Mouse (Mus musculus): ENCODE data around the gene Prss57. TPM values are rescaled to one million over a fixed set of nuclear protein-coding genes. Genes with fewer than 3 reads are reported as not detected.

Prss57 gene
- polyA plus RNA-seq, 1 experiment from 2014 or later: 0.57 TPM

DNA sequence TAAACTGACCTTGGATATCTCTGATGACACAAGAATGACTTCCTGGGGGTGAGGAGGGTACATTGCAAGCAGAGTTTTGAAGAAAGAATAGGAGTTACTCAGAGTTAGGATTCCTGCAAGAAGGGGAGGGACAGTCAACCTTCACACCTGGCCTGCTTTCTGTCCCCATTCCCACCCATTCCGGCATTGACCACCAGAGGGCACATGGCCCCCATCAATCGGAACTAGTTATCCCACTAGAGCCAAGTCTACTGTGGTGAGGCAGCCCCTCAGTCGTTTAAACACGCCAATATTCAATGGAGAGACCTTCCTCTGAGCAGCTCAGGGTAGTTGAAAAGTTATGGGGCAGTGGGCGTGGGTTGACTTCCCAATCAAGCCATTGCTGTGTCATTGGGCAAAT lies 22.4 kb downstream of the Prss57 start:
- 3% methylated on average over 5 of the region's 5 CpGs for WGBS
- no peak for ATAC-seq (ENCODE audit: low read depth)

DNA sequence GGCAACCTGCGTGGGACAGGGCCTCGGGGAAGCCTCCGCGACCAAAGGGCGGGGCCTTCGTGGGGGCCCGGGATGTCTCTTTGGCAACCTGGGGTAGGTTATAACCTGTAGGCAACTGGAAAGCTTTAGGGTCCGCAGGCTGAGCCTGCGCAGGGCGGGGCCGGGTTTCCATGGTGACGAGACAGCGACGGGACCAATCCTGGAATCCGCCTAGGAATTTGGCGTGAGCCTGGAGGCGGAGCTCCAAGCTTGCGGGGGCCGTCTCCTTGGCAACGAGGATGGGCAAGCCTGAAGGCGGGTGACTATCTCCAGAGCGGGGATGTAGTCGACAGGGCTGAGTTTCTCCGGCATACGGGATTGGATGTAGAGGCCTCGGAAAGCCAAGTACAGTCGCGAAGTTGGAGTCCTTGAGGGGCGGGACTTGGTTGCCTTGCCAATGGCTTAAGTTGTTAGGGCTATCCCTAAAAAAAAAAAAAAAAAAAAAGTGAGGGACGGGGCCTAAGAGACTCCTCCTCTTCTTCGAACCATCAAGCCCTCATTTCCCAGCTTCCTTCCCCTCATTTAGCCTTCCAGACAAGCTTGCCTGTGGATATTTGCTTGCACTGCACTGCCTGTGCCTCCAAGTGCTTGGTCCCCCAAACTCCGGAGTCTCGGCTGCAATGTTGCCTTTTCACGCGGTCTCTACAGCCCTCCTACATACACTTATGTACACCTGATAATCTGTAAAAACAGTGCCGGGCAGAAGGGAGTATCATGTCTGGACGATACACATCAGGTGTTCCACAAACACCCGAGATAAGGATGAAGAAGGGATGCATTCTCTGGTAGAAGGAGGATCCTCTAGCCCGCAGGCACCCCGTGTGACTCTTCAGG lies 23.2 kb downstream of the Prss57 start:
- Histone ChIP-seq H3K36me3 (ENCODE audit: control insufficient read depth, insufficient read depth, low read length) (no peaks in the 10 kb centered on the region), H3K4me1 (replicated peaks; ENCODE audit: control insufficient read depth, insufficient read depth, low read length) (peaks cover 16% of the 10 kb centered on the region), H3K9me3 (ENCODE audit: control insufficient read depth, low read length) (peaks cover 3% of the 10 kb centered on the region; the same call in 1 of the 2 replicates), H3K9ac (ENCODE audit: low read length) (peak overlapping the region; percentile 59), H3K4me3 (ENCODE audit: low read length) (peak overlapping the region; percentile 90), H3K4me2 (ENCODE audit: low read depth, low read length) (peak overlapping the region; percentile 88), H3K27me3 (ENCODE audit: control insufficient read depth, insufficient read depth, low read depth, low read length) (no peaks in the 10 kb centered on the region), H3K27ac (ENCODE audit: low read length) (peak overlapping the region; percentile 94)
- 8% methylated on average over 40 of the region's 40 CpGs for WGBS
- ATAC-seq (ENCODE audit: low read depth): peak; percentile 80

More for the DNA sequence above, 22.4 kb downstream of the Prss57 start:
- no peaks in the 10 kb centered on the region for H3K36me3 ChIP-seq (ENCODE audit: control insufficient read depth, insufficient read depth, low read length)
- no peaks in the 10 kb centered on the region for H3K27me3 ChIP-seq (ENCODE audit: control insufficient read depth, insufficient read depth, low read depth, low read length)
- no peak overlapping the region for H3K4me3 ChIP-seq (ENCODE audit: low read length)
- no peak overlapping the region for H3K4me2 ChIP-seq (ENCODE audit: low read depth, low read length)
- peaks cover 3% of the 10 kb centered on the region; the same call in 1 of the 2 replicates for H3K9me3 ChIP-seq (ENCODE audit: control insufficient read depth, low read length)
- H3K27ac ChIP-seq (ENCODE audit: low read length): no peak overlapping the region
- no peak overlapping the region for H3K9ac ChIP-seq (ENCODE audit: low read length)
- peaks cover 16% of the 10 kb centered on the region for H3K4me1 ChIP-seq (replicated peaks; ENCODE audit: control insufficient read depth, insufficient read depth, low read length)

GRCm38 (mm10) chr10:79766508-79767325 lies 24.0 kb downstream of the Prss57 start, which contains the start of gene Rnf126:
Rnf126 (minus strand) TSS chr10:79766952.
- H3K4me3 ChIP-seq (ENCODE audit: low read length): peak within 1 kb of the TSS; percentile 90
- WGBS: under 1% methylated on average over 84 of the region's 101 CpGs

GRCm38 (mm10) chr10:79766001-79766507 lies 24.7 kb downstream of the Prss57 start:
- WGBS: 5% methylated on average over 16 of the region's 16 CpGs
- peak overlapping the region; percentile 90 for H3K4me3 ChIP-seq (ENCODE audit: low read length)
- peaks cover 16% of the 10 kb centered on the region for H3K4me1 ChIP-seq (replicated peaks; ENCODE audit: control insufficient read depth, insufficient read depth, low read length)
- no peaks in the 10 kb centered on the region for H3K9me3 ChIP-seq (ENCODE audit: control insufficient read depth, low read length)
- H3K27me3 ChIP-seq (ENCODE audit: control insufficient read depth, insufficient read depth, low read depth, low read length): no peaks in the 10 kb centered on the region
- H3K4me2 ChIP-seq (ENCODE audit: low read depth, low read length): peak overlapping the region; percentile 88
- peaks cover 12% of the 10 kb centered on the region for H3K36me3 ChIP-seq (ENCODE audit: control insufficient read depth, insufficient read depth, low read length)
- H3K9ac ChIP-seq (ENCODE audit: low read length): peak overlapping the region; percentile 93
- ATAC-seq (ENCODE audit: low read depth): no peak
- H3K27ac ChIP-seq (ENCODE audit: low read length): peak overlapping the region; percentile 94

More at GRCm38 (mm10) chr10:79766508-79767325, 24.0 kb downstream of the Prss57 start, which contains the start of gene Rnf126:
- Histone ChIP-seq H3K36me3 (ENCODE audit: control insufficient read depth, insufficient read depth, low read length) (peaks cover 6% of the 10 kb centered on the region), H3K9me3 (ENCODE audit: control insufficient read depth, low read length) (no peaks in the 10 kb centered on the region), H3K27ac (ENCODE audit: low read length) (peak within 1 kb of the TSS; percentile 94), H3K4me1 (replicated peaks; ENCODE audit: control insufficient read depth, insufficient read depth, low read length) (peaks cover 16% of the 10 kb centered on the region), H3K4me2 (ENCODE audit: low read depth, low read length) (peak within 1 kb of the TSS; percentile 88), H3K9ac (ENCODE audit: low read length) (peak within 1 kb of the TSS; percentile 93), H3K27me3 (ENCODE audit: control insufficient read depth, insufficient read depth, low read depth, low read length) (no peaks in the 10 kb centered on the region)
- peak; percentile 94 for ATAC-seq (ENCODE audit: low read depth)

DNA sequence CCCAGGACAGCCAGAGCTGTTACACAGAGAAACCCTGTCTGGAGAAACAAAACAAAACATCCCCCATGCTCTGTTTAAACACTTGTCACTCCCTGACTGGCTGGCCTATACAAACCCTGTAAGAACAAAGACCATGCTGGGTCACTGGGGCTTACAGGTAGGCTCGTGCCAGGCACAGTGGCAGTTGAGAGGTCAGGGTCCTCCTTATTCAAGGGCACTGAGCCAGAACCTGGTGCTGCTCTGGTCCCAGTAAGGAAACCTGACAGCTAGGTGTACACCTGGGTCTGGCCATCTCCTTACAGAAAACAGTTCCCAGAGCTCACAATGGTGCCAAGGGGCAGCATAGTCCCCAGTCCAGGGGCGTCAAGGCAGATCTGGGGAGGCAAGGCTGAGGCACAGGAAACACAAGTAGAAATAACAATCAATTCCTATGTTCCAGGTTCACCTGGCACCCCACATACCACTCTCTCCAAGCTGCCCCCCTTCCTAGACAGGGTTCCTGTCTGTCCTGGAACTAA lies 25.5 kb downstream of the Prss57 start:
- 39% methylated on average over 2 of the region's 2 CpGs for WGBS
- H3K9ac ChIP-seq (ENCODE audit: low read length): peak overlapping the region; percentile 93
- peak overlapping the region; percentile 90 for H3K4me3 ChIP-seq (ENCODE audit: low read length)
- H3K4me1 ChIP-seq (replicated peaks; ENCODE audit: control insufficient read depth, insufficient read depth, low read length): peaks cover 16% of the 10 kb centered on the region
- no peaks in the 10 kb centered on the region for H3K27me3 ChIP-seq (ENCODE audit: control insufficient read depth, insufficient read depth, low read depth, low read length)
- H3K36me3 ChIP-seq (ENCODE audit: control insufficient read depth, insufficient read depth, low read length): peaks cover 18% of the 10 kb centered on the region
- no peaks in the 10 kb centered on the region for H3K9me3 ChIP-seq (ENCODE audit: control insufficient read depth, low read length)
- no peak for ATAC-seq (ENCODE audit: low read depth)
- H3K27ac ChIP-seq (ENCODE audit: low read length): no peak overlapping the region
- peak overlapping the region; percentile 88 for H3K4me2 ChIP-seq (ENCODE audit: low read depth, low read length)

DNA sequence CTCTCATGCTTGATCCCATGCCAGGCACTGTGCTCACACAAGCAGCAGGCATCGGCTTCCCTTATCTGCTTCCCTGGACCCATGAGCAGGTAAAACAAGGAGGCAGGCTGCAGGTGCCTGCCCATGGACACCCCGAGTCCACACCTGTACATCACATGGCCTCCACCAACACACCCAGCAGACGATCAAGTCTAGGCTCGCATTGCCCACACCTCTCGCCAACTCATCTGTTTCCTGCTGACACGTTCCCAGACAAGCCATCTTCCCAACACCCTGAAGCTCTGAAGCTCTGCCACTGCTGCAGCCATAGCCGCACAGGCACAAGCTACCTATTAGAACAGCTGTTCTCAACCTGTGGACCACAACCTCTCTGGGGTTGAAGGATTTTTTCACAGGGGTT lies 26.5 kb downstream of the Prss57 start:
- Histone ChIP-seq H3K9me3 (ENCODE audit: control insufficient read depth, low read length) (no peaks in the 10 kb centered on the region), H3K27me3 (ENCODE audit: control insufficient read depth, insufficient read depth, low read depth, low read length) (no peaks in the 10 kb centered on the region), H3K9ac (ENCODE audit: low read length) (no peak overlapping the region), H3K4me2 (ENCODE audit: low read depth, low read length) (no peak overlapping the region), H3K4me3 (ENCODE audit: low read length) (no peak overlapping the region), H3K36me3 (ENCODE audit: control insufficient read depth, insufficient read depth, low read length) (peaks cover 20% of the 10 kb centered on the region), H3K27ac (ENCODE audit: low read length) (no peak overlapping the region), H3K4me1 (replicated peaks; ENCODE audit: control insufficient read depth, insufficient read depth, low read length) (peaks cover 16% of the 10 kb centered on the region)
- no peak for ATAC-seq (ENCODE audit: low read depth)
- WGBS: 65% methylated on average over 7 of the region's 7 CpGs

DNA sequence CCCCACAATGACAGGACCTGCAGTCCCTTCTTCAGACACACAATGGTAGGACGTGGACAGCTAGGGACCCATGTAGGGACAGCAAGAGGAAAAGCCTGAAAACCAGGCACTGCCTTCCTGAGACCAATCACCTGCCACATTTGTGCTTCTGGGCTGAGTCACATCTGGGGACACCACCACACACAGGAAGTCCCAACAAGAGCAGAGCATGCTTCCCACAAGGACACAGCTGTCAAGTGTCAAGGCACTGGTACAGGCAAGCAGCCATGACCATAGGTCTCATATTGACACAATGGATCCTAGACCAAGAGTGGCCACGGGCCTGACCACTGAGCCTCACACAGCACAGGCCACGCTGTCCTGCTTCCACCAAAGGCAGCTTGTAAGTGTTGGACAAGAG lies 27.9 kb downstream of the Prss57 start:
- no peak for ATAC-seq (ENCODE audit: low read depth)
- H3K9ac ChIP-seq (ENCODE audit: low read length): no peak overlapping the region

DNA sequence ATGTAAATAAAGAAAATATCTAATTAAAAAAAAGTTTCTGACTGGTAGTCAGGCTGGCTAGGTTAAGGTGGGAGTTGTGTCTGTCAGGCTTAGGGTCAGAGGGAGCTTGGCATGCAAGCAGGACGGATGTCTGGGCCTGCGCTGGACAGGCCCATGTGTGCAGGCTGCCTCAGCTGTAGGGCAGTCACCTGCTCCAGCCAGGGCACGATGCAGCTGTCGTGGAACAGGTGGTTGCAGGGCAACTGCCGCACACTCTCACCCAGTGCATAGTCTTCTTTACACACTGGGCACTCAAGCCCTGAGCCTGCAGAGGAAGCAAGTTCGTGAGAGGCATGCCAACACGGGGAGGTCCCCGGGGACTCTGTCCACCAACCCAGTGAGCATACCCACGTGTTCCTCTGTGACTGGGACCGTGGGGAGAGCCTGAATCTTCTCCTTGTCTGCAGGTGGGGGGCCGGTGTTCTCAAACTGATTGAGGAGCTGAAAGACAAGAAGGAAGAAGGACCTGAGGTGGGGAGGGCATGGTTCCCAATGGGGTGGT lies 30.1 kb downstream of the Prss57 start:
- ATAC-seq (ENCODE audit: low read depth): no peak
- Histone ChIP-seq H3K36me3 (ENCODE audit: control insufficient read depth, insufficient read depth, low read length) (peaks cover 40% of the 10 kb centered on the region), H3K4me3 (ENCODE audit: low read length) (no peak overlapping the region), H3K4me2 (ENCODE audit: low read depth, low read length) (no peak overlapping the region), H3K4me1 (replicated peaks; ENCODE audit: control insufficient read depth, insufficient read depth, low read length) (peaks cover 6% of the 10 kb centered on the region), H3K9me3 (ENCODE audit: control insufficient read depth, low read length) (no peaks in the 10 kb centered on the region), H3K27me3 (ENCODE audit: control insufficient read depth, insufficient read depth, low read depth, low read length) (no peaks in the 10 kb centered on the region), H3K27ac (ENCODE audit: low read length) (no peak overlapping the region), H3K9ac (ENCODE audit: low read length) (no peak overlapping the region)
- 86% methylated on average over 11 of the region's 11 CpGs for WGBS

More for the DNA sequence above, 27.9 kb downstream of the Prss57 start:
- Histone ChIP-seq H3K4me3 (ENCODE audit: low read length) (no peak overlapping the region), H3K36me3 (ENCODE audit: control insufficient read depth, insufficient read depth, low read length) (peaks cover 34% of the 10 kb centered on the region), H3K9me3 (ENCODE audit: control insufficient read depth, low read length) (no peaks in the 10 kb centered on the region), H3K4me1 (replicated peaks; ENCODE audit: control insufficient read depth, insufficient read depth, low read length) (peaks cover 13% of the 10 kb centered on the region), H3K27ac (ENCODE audit: low read length) (no peak overlapping the region), H3K4me2 (ENCODE audit: low read depth, low read length) (no peak overlapping the region), H3K27me3 (ENCODE audit: control insufficient read depth, insufficient read depth, low read depth, low read length) (no peaks in the 10 kb centered on the region)
- WGBS: 78% methylated on average over 3 of the region's 3 CpGs
